Mouse (Mus musculus): ENCODE results near the gene Lhpp. TPM values are rescaled to one million over a fixed set of nuclear protein-coding genes. Genes with fewer than 3 reads are reported as not detected.

The Lhpp gene
- polyA plus RNA-seq, 1 experiment from 2014 or later: 15.1 TPM

DNA sequence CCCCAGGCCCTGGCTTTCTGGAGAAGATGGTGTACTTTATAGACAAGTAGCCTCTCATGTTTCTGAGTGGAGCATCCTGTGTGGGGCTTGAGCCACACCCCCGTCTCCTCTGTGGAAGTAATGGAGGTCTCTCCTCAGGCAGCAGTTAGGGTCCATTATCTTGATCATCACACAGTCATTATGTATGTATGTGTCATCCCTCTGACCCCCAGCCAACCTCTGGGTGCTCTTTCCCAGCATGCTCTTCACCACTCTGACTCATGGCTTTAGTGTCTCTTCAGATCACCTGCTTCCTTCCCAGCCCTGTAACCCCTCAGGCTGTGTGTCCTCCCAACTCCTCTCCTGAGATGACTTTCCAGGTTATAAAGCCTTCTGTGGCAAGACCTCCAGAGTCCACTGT is 31.2 kb downstream of the Lhpp start:
- WGBS: 68% methylated on average over 1 of the region's 1 CpGs
- H3K9me3 ChIP-seq (ENCODE audit: control insufficient read depth, low read length): no peaks in the 10 kb centered on the region
- ATAC-seq (replicated peaks; ENCODE audit: low FRiP score): no peak
- no peak overlapping the region for H3K4me3 ChIP-seq (ENCODE audit: low read depth, low read length)
- H3K27me3 ChIP-seq (ENCODE audit: control insufficient read depth, insufficient read depth, low read length): 0 out of 2 replicates have a peak, but pooled peaks cover 2% of the 10 kb centered on the region
- no peaks in the 10 kb centered on the region for H3K4me1 ChIP-seq (replicated peaks; ENCODE audit: control insufficient read depth, insufficient read depth, low read length)
- no peak overlapping the region for H3K27ac ChIP-seq (ENCODE audit: low read depth, low read length)
- H3K36me3 ChIP-seq (ENCODE audit: control insufficient read depth, insufficient read depth, low read length): no peaks in the 10 kb centered on the region
- H3K9ac ChIP-seq (ENCODE audit: low read length): no peak overlapping the region
- DNase-seq (ENCODE audit: low spot score): no peak
- H3K4me2 ChIP-seq (ENCODE audit: low read depth, low read length, severe bottlenecking): no peak overlapping the region

DNA sequence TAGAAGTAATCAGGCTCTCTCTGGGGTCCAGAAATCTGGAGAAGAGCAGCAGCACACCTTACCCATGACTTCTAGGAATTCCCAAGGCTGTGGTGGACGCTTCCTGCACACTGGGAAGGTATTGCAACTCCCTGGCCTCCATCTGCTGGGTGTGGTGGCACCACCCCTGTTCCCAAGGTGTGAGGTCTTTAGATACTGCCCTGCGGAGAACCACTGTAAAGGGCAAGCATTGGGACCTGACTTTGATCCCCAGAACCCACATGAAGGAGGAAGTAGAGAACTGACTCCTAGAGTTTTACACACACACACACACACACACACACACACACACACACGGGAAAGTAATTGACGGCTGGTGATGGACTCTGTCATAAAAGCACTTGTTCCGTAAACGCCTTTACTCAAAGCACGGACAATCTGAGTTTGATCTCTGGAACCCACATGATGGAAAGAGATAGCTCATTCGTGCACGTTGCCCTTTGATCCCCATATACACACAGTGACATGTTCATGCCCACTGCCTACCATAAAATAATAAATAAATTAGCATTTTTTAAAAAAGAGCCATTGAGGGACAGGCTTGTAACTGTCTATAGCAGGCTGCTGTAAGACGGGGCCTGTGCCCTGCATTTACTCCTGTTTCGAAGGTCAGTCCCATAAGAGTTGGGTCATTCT is 34.3 kb downstream of the Lhpp start:
- H3K4me2 ChIP-seq (ENCODE audit: low read depth, low read length, severe bottlenecking): no peak overlapping the region
- DNase-seq (ENCODE audit: low spot score) (no peak), ATAC-seq (replicated peaks; ENCODE audit: low FRiP score) (no peak)
- H3K9ac ChIP-seq (ENCODE audit: low read length): no peak overlapping the region
- H3K4me1 ChIP-seq (replicated peaks; ENCODE audit: control insufficient read depth, insufficient read depth, low read length): no peaks in the 10 kb centered on the region
- no peaks in the 10 kb centered on the region for H3K36me3 ChIP-seq (ENCODE audit: control insufficient read depth, insufficient read depth, low read length)
- no peak overlapping the region for H3K27ac ChIP-seq (ENCODE audit: low read depth, low read length)
- 86% methylated on average over 11 of the region's 11 CpGs for WGBS
- no peaks in the 10 kb centered on the region for H3K9me3 ChIP-seq (ENCODE audit: control insufficient read depth, low read length)
- H3K4me3 ChIP-seq (ENCODE audit: low read depth, low read length): no peak overlapping the region
- H3K27me3 ChIP-seq (ENCODE audit: control insufficient read depth, insufficient read depth, low read length): no peaks in the 10 kb centered on the region

DNA sequence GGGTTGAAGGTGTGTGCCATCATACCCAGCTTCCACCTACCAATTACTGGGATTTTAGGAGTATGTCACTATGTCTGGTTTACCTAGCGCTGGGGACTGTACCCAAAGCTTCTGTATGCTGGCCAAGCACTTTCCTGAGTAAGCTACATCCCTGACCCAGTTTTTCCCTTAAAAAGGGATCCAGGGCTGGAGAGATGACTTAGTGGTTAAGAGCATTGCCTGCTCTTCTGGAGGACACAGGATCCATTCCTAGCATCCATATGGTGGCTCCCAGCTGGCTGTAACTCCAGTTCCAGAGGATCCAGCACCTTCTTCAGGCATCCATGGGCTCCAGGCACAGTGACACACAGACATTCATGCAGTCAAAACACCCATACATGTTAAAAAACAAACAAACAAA is 36.1 kb downstream of the Lhpp start:
- DNase-seq (ENCODE audit: low spot score) (no peak), ATAC-seq (replicated peaks; ENCODE audit: low FRiP score) (no peak)

DNA sequence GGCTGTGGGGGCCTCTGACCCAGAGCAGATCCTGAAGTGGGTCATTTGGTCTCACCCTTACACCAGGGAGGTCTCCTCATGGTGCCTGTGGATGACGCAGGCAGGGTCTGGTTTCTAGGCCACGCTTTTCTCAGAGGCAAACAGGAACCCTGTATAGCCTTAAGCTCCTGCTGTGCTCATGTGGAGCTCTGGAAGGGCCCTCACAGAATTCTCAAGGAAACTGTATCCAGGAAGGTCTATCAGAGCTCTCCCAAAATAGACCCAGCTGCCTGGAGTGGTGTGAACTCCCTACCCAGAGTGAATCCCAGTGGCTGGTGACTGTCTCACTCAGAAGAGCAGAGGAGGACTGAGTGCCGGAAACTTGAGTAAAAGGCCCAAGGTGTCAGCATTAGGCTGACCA is 44.0 kb downstream of the Lhpp start:
- ATAC-seq (replicated peaks; ENCODE audit: low FRiP score) (no peak), DNase-seq (ENCODE audit: low spot score) (no peak)
- no peak overlapping the region for H3K4me3 ChIP-seq (ENCODE audit: low read depth, low read length)
- H3K27ac ChIP-seq (ENCODE audit: low read depth, low read length): no peak overlapping the region
- H3K9ac ChIP-seq (ENCODE audit: low read length): no peak overlapping the region
- no peaks in the 10 kb centered on the region for H3K9me3 ChIP-seq (ENCODE audit: control insufficient read depth, low read length)
- no peak overlapping the region for H3K4me2 ChIP-seq (ENCODE audit: low read depth, low read length, severe bottlenecking)
- WGBS: 73% methylated on average over 3 of the region's 3 CpGs
- H3K27me3 ChIP-seq (ENCODE audit: control insufficient read depth, insufficient read depth, low read length): peaks cover 2% of the 10 kb centered on the region; the same call in 1 of the 2 replicates
- H3K36me3 ChIP-seq (ENCODE audit: control insufficient read depth, insufficient read depth, low read length): no peaks in the 10 kb centered on the region
- peaks cover 16% of the 10 kb centered on the region for H3K4me1 ChIP-seq (replicated peaks; ENCODE audit: control insufficient read depth, insufficient read depth, low read length)

More for the DNA sequence above, 36.1 kb downstream of the Lhpp start:
- WGBS: 92% methylated on average over 1 of the region's 1 CpGs
- no peak overlapping the region for H3K9ac ChIP-seq (ENCODE audit: low read length)
- H3K4me1 ChIP-seq (replicated peaks; ENCODE audit: control insufficient read depth, insufficient read depth, low read length): no peaks in the 10 kb centered on the region
- no peaks in the 10 kb centered on the region for H3K9me3 ChIP-seq (ENCODE audit: control insufficient read depth, low read length)
- H3K36me3 ChIP-seq (ENCODE audit: control insufficient read depth, insufficient read depth, low read length): no peaks in the 10 kb centered on the region
- no peaks in the 10 kb centered on the region for H3K27me3 ChIP-seq (ENCODE audit: control insufficient read depth, insufficient read depth, low read length)
- H3K4me2 ChIP-seq (ENCODE audit: low read depth, low read length, severe bottlenecking): no peak overlapping the region
- no peak overlapping the region for H3K27ac ChIP-seq (ENCODE audit: low read depth, low read length)
- H3K4me3 ChIP-seq (ENCODE audit: low read depth, low read length): no peak overlapping the region

- WGBS: 16% methylated on average over 9 of the region's 9 CpGs
- DNase-seq (ENCODE audit: low spot score): peak; percentile 96
- H3K27ac ChIP-seq (ENCODE audit: low read depth, low read length): no peak overlapping the region
- peak; percentile 75 for ATAC-seq (replicated peaks; ENCODE audit: low FRiP score)
- H3K9me3 ChIP-seq (ENCODE audit: control insufficient read depth, low read length): no peaks in the 10 kb centered on the region
- H3K36me3 ChIP-seq (ENCODE audit: control insufficient read depth, insufficient read depth, low read length): no peaks in the 10 kb centered on the region
- peaks cover 3% of the 10 kb centered on the region; the same call in 1 of the 2 replicates for H3K27me3 ChIP-seq (ENCODE audit: control insufficient read depth, insufficient read depth, low read length)
- peak overlapping the region; percentile 30; the same call in 1 of the 2 replicates for H3K9ac ChIP-seq (ENCODE audit: low read length)
- no peak overlapping the region for H3K4me3 ChIP-seq (ENCODE audit: low read depth, low read length)
- no peak overlapping the region for H3K4me2 ChIP-seq (ENCODE audit: low read depth, low read length, severe bottlenecking)
- peaks cover 20% of the 10 kb centered on the region for H3K4me1 ChIP-seq (replicated peaks; ENCODE audit: control insufficient read depth, insufficient read depth, low read length)
These were observed 45.6 kb downstream of the Lhpp start for GRCm38 (mm10) chr7:132656075-132656474.

GRCm38 (mm10) chr7:132656548-132656947 is 46.1 kb downstream of the Lhpp start:
- peak; percentile 91 for DNase-seq (ENCODE audit: low spot score)
- Histone ChIP-seq H3K4me3 (ENCODE audit: low read depth, low read length) (no peak overlapping the region), H3K4me2 (ENCODE audit: low read depth, low read length, severe bottlenecking) (no peak overlapping the region), H3K36me3 (ENCODE audit: control insufficient read depth, insufficient read depth, low read length) (no peaks in the 10 kb centered on the region), H3K4me1 (replicated peaks; ENCODE audit: control insufficient read depth, insufficient read depth, low read length) (peaks cover 21% of the 10 kb centered on the region), H3K9me3 (ENCODE audit: control insufficient read depth, low read length) (no peaks in the 10 kb centered on the region), H3K9ac (ENCODE audit: low read length) (peak overlapping the region; percentile 30; the same call in 1 of the 2 replicates), H3K27me3 (ENCODE audit: control insufficient read depth, insufficient read depth, low read length) (peaks cover 3% of the 10 kb centered on the region; the same call in 1 of the 2 replicates), H3K27ac (ENCODE audit: low read depth, low read length) (no peak overlapping the region)
- peak; percentile 62 for ATAC-seq (replicated peaks; ENCODE audit: low FRiP score)
- 1% methylated on average over 3 of the region's 3 CpGs for whole genome bisulfite sequencing

DNA sequence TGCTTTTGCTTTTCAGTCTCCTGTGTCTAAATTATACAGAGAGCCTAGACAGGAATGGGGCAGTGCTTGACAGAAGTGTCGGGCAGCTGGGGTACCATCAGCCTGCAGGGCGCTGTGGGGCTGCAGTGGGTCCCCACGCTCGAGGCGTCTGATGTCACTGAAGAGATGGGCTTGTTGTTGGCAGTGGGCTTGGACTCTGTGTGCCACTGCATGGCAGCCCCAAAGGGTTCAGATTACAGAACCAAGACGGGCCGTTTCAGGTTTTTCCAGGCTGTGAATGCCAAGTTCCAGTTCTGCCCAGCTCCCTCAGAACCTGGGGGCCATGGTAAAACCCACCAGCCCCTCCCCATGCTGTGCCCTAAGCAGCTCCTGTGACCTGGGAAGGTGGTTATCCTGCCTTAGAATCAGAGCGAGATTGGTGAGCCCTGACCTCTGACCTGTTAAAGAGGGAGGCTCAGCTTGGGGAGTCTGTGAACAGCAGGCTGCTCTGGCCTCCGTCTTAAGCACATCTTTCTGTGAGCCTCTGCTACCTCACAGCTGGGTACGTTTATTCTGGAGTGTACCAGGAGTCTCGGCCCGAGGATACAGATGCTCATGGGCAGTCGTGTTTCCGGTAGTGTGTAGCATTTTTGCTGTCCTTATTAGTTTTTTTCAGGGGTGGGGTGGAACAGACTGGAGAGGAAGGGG is 47.1 kb downstream of the Lhpp start:
- H3K36me3 ChIP-seq (ENCODE audit: control insufficient read depth, insufficient read depth, low read length): no peaks in the 10 kb centered on the region
- no peak overlapping the region for H3K4me3 ChIP-seq (ENCODE audit: low read depth, low read length)
- no peak overlapping the region for H3K4me2 ChIP-seq (ENCODE audit: low read depth, low read length, severe bottlenecking)
- H3K27ac ChIP-seq (ENCODE audit: low read depth, low read length): no peak overlapping the region
- DNase-seq (ENCODE audit: low spot score): no peak
- H3K4me1 ChIP-seq (replicated peaks; ENCODE audit: control insufficient read depth, insufficient read depth, low read length): peaks cover 21% of the 10 kb centered on the region
- no peak overlapping the region; the same call in 1 of the 2 replicates for H3K9ac ChIP-seq (ENCODE audit: low read length)
- no peaks in the 10 kb centered on the region for H3K9me3 ChIP-seq (ENCODE audit: control insufficient read depth, low read length)
- ATAC-seq (replicated peaks; ENCODE audit: low FRiP score): no peak; the same call in 1 of the 2 replicates
- peaks cover 5% of the 10 kb centered on the region; the same call in 1 of the 2 replicates for H3K27me3 ChIP-seq (ENCODE audit: control insufficient read depth, insufficient read depth, low read length)
- 29% methylated on average over 14 of the region's 14 CpGs for WGBS

DNA sequence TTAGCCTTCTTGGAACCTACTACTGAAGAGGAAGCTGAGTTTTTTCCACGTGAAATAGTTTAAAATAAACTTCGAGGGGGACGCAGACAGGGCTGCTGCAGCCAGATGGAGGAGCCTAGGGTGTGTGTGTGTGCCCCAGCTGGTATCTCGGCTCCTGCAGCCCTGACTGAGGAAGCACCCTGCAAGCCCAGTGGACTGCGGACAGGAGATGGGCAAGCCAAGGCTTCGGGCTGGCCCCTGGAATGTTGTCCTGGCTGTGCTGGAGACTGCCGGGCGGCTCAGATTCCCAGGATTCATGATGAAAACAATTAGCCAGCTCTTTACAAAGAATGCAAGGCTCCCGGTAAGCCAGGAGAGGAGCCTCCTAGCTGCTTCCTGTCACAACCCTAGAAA is 47.6 kb downstream of the Lhpp start:
- no peaks in the 10 kb centered on the region for H3K9me3 ChIP-seq (ENCODE audit: control insufficient read depth, low read length)
- 4% methylated on average over 9 of the region's 9 CpGs for WGBS
- 0 out of 2 replicates have a peak overlapping the region, but pooled peaks have one; percentile 5 for H3K4me2 ChIP-seq (ENCODE audit: low read depth, low read length, severe bottlenecking)
- H3K36me3 ChIP-seq (ENCODE audit: control insufficient read depth, insufficient read depth, low read length): no peaks in the 10 kb centered on the region
- H3K4me1 ChIP-seq (replicated peaks; ENCODE audit: control insufficient read depth, insufficient read depth, low read length): peaks cover 21% of the 10 kb centered on the region
- H3K9ac ChIP-seq (ENCODE audit: low read length): peak overlapping the region; percentile 27; the same call in 1 of the 2 replicates
- DNase-seq (ENCODE audit: low spot score) (peak; percentile 63), ATAC-seq (replicated peaks; ENCODE audit: low FRiP score) (no peak)
- H3K27ac ChIP-seq (ENCODE audit: low read depth, low read length): no peak overlapping the region
- peaks cover 5% of the 10 kb centered on the region; the same call in 1 of the 2 replicates for H3K27me3 ChIP-seq (ENCODE audit: control insufficient read depth, insufficient read depth, low read length)
- no peak overlapping the region for H3K4me3 ChIP-seq (ENCODE audit: low read depth, low read length)
